Mouse (Mus musculus) cortical plate, adult 2 months (tissue): ENCODE data around the gene Pdzrn3.

Experiments
- CTCF ChIP-seq: fragments of 200-500 bp; IDR thresholded peaks from 2 replicates; pipeline ENCODE4 v1.5.1; 2011; ENCODE audit warnings: mild to moderate bottlenecking, control low read depth, low read length; ENCODE audit not compliant: insufficient read depth; ENCODE audit errors: extremely low read depth
- POLR2A ChIP-seq: fragments of 200-500 bp; IDR thresholded peaks from 2 replicates; pipeline ENCODE4 v1.6.1; 2011; ENCODE audit warnings: mild to moderate bottlenecking, low read length, control low read depth; ENCODE audit not compliant: insufficient read depth; ENCODE audit errors: extremely low read depth

DNA sequence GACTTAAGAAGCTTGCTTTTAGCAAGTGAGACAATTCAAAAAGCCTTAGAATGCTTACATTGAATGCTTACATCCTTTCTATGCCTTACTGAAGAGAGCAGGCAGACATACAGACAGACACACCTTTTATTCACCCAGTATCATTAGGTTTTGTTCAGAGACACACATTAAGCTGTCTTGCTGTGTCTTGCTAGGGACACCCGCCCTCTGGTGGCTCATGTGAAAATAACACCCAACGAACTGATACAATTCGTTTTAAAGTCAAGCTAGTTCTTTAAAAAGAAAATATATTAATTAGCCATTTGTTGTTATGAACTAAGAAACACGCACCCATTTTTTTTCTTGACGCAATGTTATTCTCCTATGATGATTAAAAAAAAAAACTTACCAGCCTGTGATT is 180.1 kb downstream of the Pdzrn3 start:
- no peak for TF ChIP-seq POLR2A
- TF ChIP-seq CTCF, result peak; percentile 88
